Mouse (Mus musculus) Patski (cell line): ENCODE measurements around the gene Acp5. TPM values are rescaled to one million over a fixed set of nuclear protein-coding genes. Genes with fewer than 3 reads are reported as not detected.

Experiments used
- ATAC-seq: fragments of 100-300 bp; one replicate; pipeline ENCODE4 v1.8.0; 2021
- CTCF ChIA-PET: fragments of 350-600 bp; sonication (Branson Sonifier 250); formaldehyde crosslinking; loops from one replicate; lab custom pipeline; 2022; ENCODE audit warnings: inconsistent platforms; lab: Charles Lee
- POLR2A ChIA-PET: fragments of 350-600 bp; sonication (Branson Sonifier 250); formaldehyde crosslinking; loops from one replicate; lab custom pipeline; 2022; ENCODE audit warnings: antibody characterized with exemption, inconsistent platforms; lab: Charles Lee
- DNase-seq: peaks from one replicate; pipeline ENCODE4 v3.0.0-alpha.2; 2011; ENCODE audit warnings: low read depth, low spot score
- H3K27me3 ChIP-seq: fragments of 371-371 bp; one replicate; pipeline ENCODE4 v1.5.1; 2021
- CTCF ChIP-seq: fragments of 100-300 bp; IDR thresholded peaks from one replicate; pipeline ENCODE4 v1.5.1; 2021
- in situ Hi-C: fragments of 300-500 bp; cut with MboI; formaldehyde crosslinking; loops from 3 replicates; pipeline ENCODE4 v1.11.1; 2018; ENCODE audit warnings: low pct_unique_long_range_greater_than_20kb, mixed read lengths
- polyA plus RNA-seq: library from polyadenylated mRNA; unstranded; gene quantifications from one replicate; pipeline ENCODE4 v1.2.3, GENCODE M21; 2021

Acp5 gene
- polyA plus RNA-seq, 1 experiment from 2014 or later, result not detected

- CTCF ChIA-PET, result interaction anchor here (0.6 to 7.0 kb wide), 16 partner anchors 8 to 268 kb away, joined by 3 to 81 read pairs (median 4); partner anchors contain the start of genes 9530077C05Rik, Cnn1, Elof1 and Gm49318
- ATAC-seq (no peak), DNase-seq (peak; percentile 39)
- H3K27me3 ChIP-seq, result no peaks in the 10 kb centered on the region
- POLR2A ChIA-PET, result interaction anchor here (1.0 to 1.3 kb wide), 2 partner anchors 25 to 76 kb away, joined by 3 read pairs; no protein-coding TSS in a partner anchor
- in situ Hi-C loops, result loop anchor here (5.0 kb wide), 1 partner anchor 71 kb away; the partner anchor contains the start of genes Gm49318 and Zfp653
- peak; percentile 96 for TF ChIP-seq CTCF
Observed at GRCm38 (mm10) chr9:22143108-22144037, 7.9 kb upstream of the Acp5 start.

- TF ChIP-seq CTCF, result no peak
Observed at GRCm38 (mm10) chr9:22139746-22140145, 4.2 kb upstream of the Acp5 start.

DNA sequence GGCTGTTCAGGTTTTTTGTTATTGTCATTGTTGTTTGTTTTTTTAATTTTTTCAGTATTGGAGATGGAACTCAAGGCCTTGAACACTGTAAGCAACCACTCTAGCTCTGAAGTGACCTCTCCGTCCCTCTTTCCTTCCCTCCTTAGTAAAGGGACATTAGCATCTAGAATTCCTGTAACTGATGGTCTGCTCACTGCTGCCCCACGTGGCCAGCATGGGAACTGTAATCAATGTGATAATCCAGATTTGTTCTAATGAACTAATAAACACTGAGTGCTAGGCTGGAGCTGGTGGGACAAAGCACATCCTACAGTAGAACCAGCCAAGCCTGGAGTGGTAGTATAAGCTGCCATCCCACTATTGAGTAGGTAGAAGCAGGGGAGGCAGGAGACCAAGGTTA, 3.0 kb upstream of the Acp5 start:
- in situ Hi-C loops, result no loop called here
- no peaks in the 10 kb centered on the region for H3K27me3 ChIP-seq
- ATAC-seq (no peak), DNase-seq (no peak)
- ChIA-PET CTCF (interaction anchor here (0.9 to 7.0 kb wide), 7 partner anchors 8 to 139 kb away, joined by 3 to 81 read pairs (median 3); partner anchors contain the start of gene Gm49318), POLR2A (no interaction called here)
- no peak for TF ChIP-seq CTCF

More at GRCm38 (mm10) chr9:22139746-22140145, 4.2 kb upstream of the Acp5 start:
- in situ Hi-C loops, result loop anchor here (5.0 kb wide), 1 partner anchor 67 kb away; the partner anchor contains the start of genes Gm49318 and Zfp653
- POLR2A ChIA-PET, result no interaction called here
- no peaks in the 10 kb centered on the region for H3K27me3 ChIP-seq
- ATAC-seq (no peak), DNase-seq (no peak)
- CTCF ChIA-PET, result interaction anchor here (7.0 kb wide), 1 partner anchor 73 kb away, joined by 81 read pairs; the partner anchor contains the start of gene Gm49318

GRCm38 (mm10) chr9:22136765-22137547, 1.4 kb upstream of the Acp5 start:
- POLR2A ChIA-PET, result no interaction called here

GRCm38 (mm10) chr9:22134988-22135643, 395 bp downstream of the Acp5 start:
- DNase-seq, result no peak
- POLR2A ChIA-PET, result interaction anchor here (0.5 kb wide), 1 partner anchor 14 kb away, joined by 3 read pairs; no protein-coding TSS in a partner anchor
- H3K27me3 ChIP-seq, result no peaks in the 10 kb centered on the region
- no peak for TF ChIP-seq CTCF
- no peak for ATAC-seq
- in situ Hi-C loops, result no loop called here
- CTCF ChIA-PET, result interaction anchor here (2.2 kb wide), 1 partner anchor 69 kb away, joined by 6 read pairs; no protein-coding TSS in a partner anchor

More at GRCm38 (mm10) chr9:22136765-22137547, 1.4 kb upstream of the Acp5 start:
- CTCF ChIA-PET, result interaction anchor here (1.9 to 7.0 kb wide), 3 partner anchors 18 to 71 kb away, joined by 6 to 81 read pairs (median 9); partner anchors contain the start of gene Gm49318
- DNase-seq (no peak), ATAC-seq (no peak)
- in situ Hi-C loops, result no loop called here
- TF ChIP-seq CTCF, result no peak
- no peaks in the 10 kb centered on the region for H3K27me3 ChIP-seq

GRCm38 (mm10) chr9:22134246-22134890, 1.1 kb downstream of the Acp5 start:
- ChIA-PET CTCF (interaction anchor here (2.2 kb wide), 1 partner anchor 68 kb away, joined by 6 read pairs; no protein-coding TSS in a partner anchor), POLR2A (no interaction called here)
- in situ Hi-C loops, result no loop called here
- DNase-seq, result no peak
- no peaks in the 10 kb centered on the region for H3K27me3 ChIP-seq
- no peak for ATAC-seq
- TF ChIP-seq CTCF, result no peak

- in situ Hi-C loops, result no loop called here
- no peak for ATAC-seq
- CTCF ChIA-PET, result no interaction called here
- POLR2A ChIA-PET, result no interaction called here
- DNase-seq, result no peak
- no peaks in the 10 kb centered on the region for H3K27me3 ChIP-seq
- TF ChIP-seq CTCF, result no peak
Observed at GRCm38 (mm10) chr9:22132220-22132619, 3.3 kb downstream of the Acp5 start.

- ATAC-seq, result no peak
- in situ Hi-C loops, result no loop called here
- H3K27me3 ChIP-seq, result no peaks in the 10 kb centered on the region
- no peak for TF ChIP-seq CTCF
- CTCF ChIA-PET, result no interaction called here
- POLR2A ChIA-PET, result no interaction called here
- no peak for DNase-seq
Observed at GRCm38 (mm10) chr9:22131226-22131981, 4.1 kb downstream of the Acp5 start.
